Mouse (Mus musculus) MEL (cell line): ENCODE measurements around the gene Pak2. TPM values are rescaled to one million over a fixed set of nuclear protein-coding genes. Genes with fewer than 3 reads are reported as not detected.
A peak's percentile ranks its signal among the peaks of the same experiment; 100 is the strongest.

Experiments used
- DNase-seq: peaks from one replicate; pipeline ENCODE4 v3.0.0; 2011; ENCODE audit warnings: low read depth, low spot score
- H3K27ac ChIP-seq: 2 replicates; pipeline ENCODE4 v1.5.1; 2012; ENCODE audit warnings: low read depth, mild to moderate bottlenecking, control low read depth, low read length, moderate library complexity; ENCODE audit not compliant: control insufficient read depth
- H3K27me3 ChIP-seq, 2 experiments: fragments of 150-350 bp in 1 of 2; sonication (generic) in 1 of 2; 2 replicates each; pipeline ENCODE4 v1.6.1; 2012; ENCODE audit warnings: low read length in 2 of 2, mild to moderate bottlenecking in 2 of 2, improper control_type of control experiment in 1 of 2, moderate library complexity in 1 of 2; ENCODE audit not compliant: insufficient read depth in 2 of 2, control insufficient read depth in 1 of 2
- H3K36me3 ChIP-seq, 2 experiments: 2 replicates each; pipeline ENCODE4 v1.6.1; 2012 to 2014; ENCODE audit warnings: low read length in 2 of 2, improper control_type of control experiment in 1 of 2, inconsistent platforms in 1 of 2, mild to moderate bottlenecking in 1 of 2; ENCODE audit not compliant: insufficient read depth in 2 of 2, control insufficient read depth in 1 of 2
- H3K4me1 ChIP-seq, 2 experiments: fragments of 150-350 bp in 1 of 2; sonication (generic) in 1 of 2; 2 replicates each; pipeline ENCODE4 v1.6.1; 2012; ENCODE audit warnings: low read length in 2 of 2, improper control_type of control experiment in 1 of 2, mild to moderate bottlenecking in 1 of 2; ENCODE audit not compliant: insufficient read depth in 2 of 2, control insufficient read depth in 1 of 2
- H3K4me3 ChIP-seq, 2 experiments: fragments of 150-350 bp in 1 of 2; sonication (generic) in 1 of 2; 2 replicates each; pipeline ENCODE4 v1.5.1; 2012; ENCODE audit warnings: low read depth in 2 of 2, low read length in 2 of 2, mild to moderate bottlenecking in 2 of 2, moderate library complexity in 2 of 2, control low read depth in 1 of 2, improper control_type of control experiment in 1 of 2; ENCODE audit not compliant: control insufficient read depth in 1 of 2, insufficient read depth in 1 of 2
- H3K79me2 ChIP-seq: 2 replicates; pipeline ENCODE4 v1.6.1; 2012; ENCODE audit warnings: mild to moderate bottlenecking, low read length, moderate library complexity; ENCODE audit not compliant: control insufficient read depth, poor library complexity, insufficient read depth
- H3K9ac ChIP-seq: 2 replicates; pipeline ENCODE4 v1.6.1; 2012; ENCODE audit warnings: low read depth, mild to moderate bottlenecking, control low read depth, low read length, moderate library complexity; ENCODE audit not compliant: control insufficient read depth, poor library complexity, severe bottlenecking
- H3K9me3 ChIP-seq: fragments of 150-350 bp; sonication (generic); replicated peaks from 2 replicates; pipeline ENCODE4 v1.6.1; 2012; ENCODE audit warnings: mild to moderate bottlenecking, low read length, improper control_type of control experiment, moderate library complexity; ENCODE audit not compliant: insufficient read depth
- CHD2 ChIP-seq: IDR thresholded peaks from 2 replicates; pipeline ENCODE4 v1.6.1; 2011; ENCODE audit warnings: low read length, improper control_type of control experiment
- E2F4 ChIP-seq: IDR thresholded peaks from 2 replicates; pipeline ENCODE4 v1.6.1; 2011; ENCODE audit warnings: low read depth, low read length, improper control_type of control experiment, borderline replicate concordance
- ELF1 ChIP-seq: IDR thresholded peaks from 2 replicates; pipeline ENCODE4 v1.6.1; 2014; ENCODE audit warnings: low read depth, mild to moderate bottlenecking, inconsistent platforms, low read length, improper control_type of control experiment, moderate library complexity
- EP300 ChIP-seq, 2 experiments: IDR thresholded peaks; 2 replicates each; pipeline ENCODE4 v1.6.1; 2011; ENCODE audit warnings: improper control_type of control experiment in 2 of 2, low read length in 2 of 2, low read depth in 1 of 2, mild to moderate bottlenecking in 1 of 2
- ETS1 ChIP-seq: IDR thresholded peaks from 2 replicates; pipeline ENCODE4 v1.6.1; 2012; ENCODE audit warnings: low read depth, mild to moderate bottlenecking, inconsistent platforms, low read length, improper control_type of control experiment, moderate library complexity
- GATA1 ChIP-seq: IDR thresholded peaks from 2 replicates; pipeline ENCODE4 v1.6.1; 2011; ENCODE audit warnings: low read depth, low read length, improper control_type of control experiment
- HCFC1 ChIP-seq: IDR thresholded peaks from 2 replicates; pipeline ENCODE4 v1.6.1; 2012; ENCODE audit warnings: low read depth, mild to moderate bottlenecking, inconsistent platforms, low read length, improper control_type of control experiment, moderate library complexity
- KAT2A ChIP-seq: conservative IDR thresholded peaks from 2 replicates; pipeline ENCODE4 v1.6.1; 2012; ENCODE audit warnings: low read depth, low read length, improper control_type of control experiment, inconsistent platforms
- MAX ChIP-seq: IDR thresholded peaks from 2 replicates; pipeline ENCODE4 v1.6.1; 2011; ENCODE audit warnings: low read length, improper control_type of control experiment
- MXI1 ChIP-seq: IDR thresholded peaks from 2 replicates; pipeline ENCODE4 v1.6.1; 2011; ENCODE audit warnings: mild to moderate bottlenecking, low read depth, low read length, improper control_type of control experiment
- MYC ChIP-seq: IDR thresholded peaks from 2 replicates; pipeline ENCODE4 v1.6.1; 2011; ENCODE audit warnings: low read depth, mild to moderate bottlenecking, low read length, improper control_type of control experiment, moderate library complexity
- NELFE ChIP-seq: IDR thresholded peaks from 2 replicates; pipeline ENCODE4 v1.6.1; 2011; ENCODE audit warnings: low read depth, low read length, improper control_type of control experiment
- NRF1 ChIP-seq: IDR thresholded peaks from 2 replicates; pipeline ENCODE4 v1.6.1; 2014; ENCODE audit warnings: low read depth, mild to moderate bottlenecking, inconsistent platforms, low read length, improper control_type of control experiment, moderate library complexity; ENCODE audit not compliant: poor library complexity, insufficient read depth, severe bottlenecking
- POLR2A ChIP-seq, 2 experiments: IDR thresholded peaks; 2 replicates each; pipeline ENCODE4 v1.6.1; 2011 to 2012; ENCODE audit warnings: low read length in 2 of 2, mild to moderate bottlenecking in 2 of 2, control low read depth in 1 of 2, improper control_type of control experiment in 1 of 2, low read depth in 1 of 2, moderate library complexity in 1 of 2; ENCODE audit not compliant: control insufficient read depth in 1 of 2, insufficient read depth in 1 of 2, poor library complexity in 1 of 2
- POLR2AphosphoS5 ChIP-seq: IDR thresholded peaks from 2 replicates; pipeline ENCODE4 v1.6.1; 2012; ENCODE audit warnings: low read depth, borderline replicate concordance, mild to moderate bottlenecking, inconsistent platforms, low read length, moderate library complexity, mixed read lengths
- RCOR1 ChIP-seq: IDR thresholded peaks from 2 replicates; pipeline ENCODE4 v1.6.1; 2012; ENCODE audit warnings: low read depth, mild to moderate bottlenecking, inconsistent platforms, low read length, improper control_type of control experiment
- SIN3A ChIP-seq: IDR thresholded peaks from 2 replicates; pipeline ENCODE4 v1.6.1; 2012; ENCODE audit warnings: low read length, improper control_type of control experiment, inconsistent platforms
- SMC3 ChIP-seq: IDR thresholded peaks from 2 replicates; pipeline ENCODE4 v1.6.1; 2011; ENCODE audit warnings: low read depth, low read length, improper control_type of control experiment
- TBP ChIP-seq: IDR thresholded peaks from 2 replicates; pipeline ENCODE4 v1.8.0; 2011; ENCODE audit warnings: low read depth, low read length, improper control_type of control experiment
- TCF12 ChIP-seq: IDR thresholded peaks from 2 replicates; pipeline ENCODE4 v1.6.1; 2014; ENCODE audit warnings: low read depth, mild to moderate bottlenecking, inconsistent platforms, low read length, improper control_type of control experiment, moderate library complexity
- UBTF ChIP-seq: IDR thresholded peaks from 2 replicates; pipeline ENCODE4 v1.6.1; 2012; ENCODE audit warnings: low read depth, mild to moderate bottlenecking, inconsistent platforms, low read length, improper control_type of control experiment, moderate library complexity, borderline replicate concordance; ENCODE audit not compliant: insufficient read depth
- USF1 ChIP-seq: IDR thresholded peaks from 2 replicates; pipeline ENCODE4 v1.6.1; 2014; ENCODE audit warnings: low read depth, mild to moderate bottlenecking, inconsistent platforms, low read length, improper control_type of control experiment, moderate library complexity
- USF2 ChIP-seq, 2 experiments: IDR thresholded peaks; 2 replicates each; pipeline ENCODE4 v1.6.1; 2011 to 2012; ENCODE audit warnings: improper control_type of control experiment in 2 of 2, low read length in 2 of 2, borderline replicate concordance in 1 of 2, inconsistent platforms in 1 of 2, low read depth in 1 of 2, mild to moderate bottlenecking in 1 of 2; ENCODE audit not compliant: insufficient read depth in 1 of 2
- ZC3H11A ChIP-seq: IDR thresholded peaks from 2 replicates; pipeline ENCODE4 v1.6.1; 2012; ENCODE audit warnings: low read depth, mild to moderate bottlenecking, inconsistent platforms, low read length, improper control_type of control experiment
- ZKSCAN1 ChIP-seq: IDR thresholded peaks from 2 replicates; pipeline ENCODE4 v1.6.1; 2012; ENCODE audit warnings: low read depth, mild to moderate bottlenecking, inconsistent platforms, low read length, improper control_type of control experiment, moderate library complexity
- ZNF384 ChIP-seq: IDR thresholded peaks from 2 replicates; pipeline ENCODE4 v1.6.1; 2012; ENCODE audit warnings: low read depth, mild to moderate bottlenecking, inconsistent platforms, low read length, improper control_type of control experiment
- polyA plus RNA-seq, 2 experiments: library from polyadenylated mRNA; stranded (reverse) in 1 of 2; unstranded in 1 of 2; fragments of >175 nt in 1 of 2; fragments of >200 nt in 1 of 2; gene quantifications; 2 replicates each; pipeline versions ENCODE4 v1.2.1 to v1.2.4; 2012; ENCODE audit warnings: low replicate concordance in 2 of 2, low read depth in 1 of 2; ENCODE audit not compliant: insufficient read length in 2 of 2, insufficient read depth in 1 of 2, missing spikeins in 1 of 2
- total RNA-seq: library from RNA; depleted of rRNA; stranded (reverse); fragments of 300-350 nt; gene quantifications from 2 replicates; pipeline ENCODE4 v1.2.3, GENCODE M21; 2012

Gene Pak2
- total and polyA plus RNA-seq, 3 experiments = 23.0 to 67.2 (median 34.1) TPM

DNA sequence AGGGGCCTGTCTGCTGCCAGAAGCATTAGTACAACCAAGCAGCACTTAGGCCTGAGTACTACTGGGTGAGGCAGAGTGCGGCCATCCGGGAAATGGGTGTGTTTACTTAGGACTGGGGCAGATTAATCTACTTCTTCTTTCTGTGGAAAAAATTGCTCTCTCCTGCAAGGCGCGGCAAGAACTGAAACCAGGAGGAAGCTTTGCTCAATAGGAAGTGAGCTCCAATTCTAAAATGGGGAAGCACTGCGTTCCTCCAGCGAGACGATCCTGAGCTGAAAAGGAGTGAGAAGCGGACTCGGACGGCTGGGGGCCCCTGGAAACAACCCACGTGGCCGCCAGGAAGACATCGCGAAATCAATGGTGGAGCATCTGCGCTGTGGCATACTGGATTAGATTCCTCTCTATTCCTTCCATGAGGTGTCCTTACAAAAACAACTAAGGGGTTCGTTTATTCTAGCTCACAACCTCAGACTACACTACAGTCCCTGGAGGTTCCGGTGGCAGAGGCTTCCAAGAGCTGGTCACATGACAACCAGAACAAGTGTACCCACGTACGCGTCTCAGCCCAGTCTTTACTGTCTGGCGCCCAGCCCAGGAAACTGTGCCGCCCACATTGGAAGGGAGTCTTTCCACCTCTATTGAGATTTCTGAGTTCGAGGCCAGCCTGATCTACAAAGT, 34.5 kb upstream of the Pak2 start:
- H3K27ac ChIP-seq = peak overlapping the region; percentile 94
- TF ChIP-seq TBP (0 out of 2 replicates have a peak, but pooled peaks have one; percentile 28), POLR2AphosphoS5 (no peak), CHD2 (no peak), E2F4 (no peak), POLR2A (IDR thresholded peaks at IDR 0.05; ENCODE audit: control insufficient read depth in 1 of 2, insufficient read depth in 1 of 2, low read depth in 1 of 2, low read length in 2 of 2, poor library complexity in 1 of 2) (peak; percentile 51 to 82; a peak in 3 of 4 replicates), HCFC1 (peak; percentile 18; the same call in 1 of the 2 replicates), UBTF (0 out of 2 replicates have a peak, but pooled peaks have one; percentile 34), ELF1 (peak; percentile 46; the same call in 1 of the 2 replicates), SIN3A (peak; percentile 78), USF1 (peak; percentile 92), NELFE (peak; percentile 55; the same call in 1 of the 2 replicates), ZNF384 (peak; percentile 53; the same call in 1 of the 2 replicates), ETS1 (peak; percentile 69), TCF12 (no peak), ZKSCAN1 (0 out of 2 replicates have a peak, but pooled peaks have one; percentile 27), MYC (peak; percentile 95), KAT2A (no peak; the same call in 1 of the 2 replicates), NRF1 (no peak), USF2 (IDR thresholded peaks at IDR 0.05; ENCODE audit: borderline replicate concordance in 1 of 2, insufficient read depth in 1 of 2, low read depth in 1 of 2, low read length in 2 of 2) (peak; percentile 23 to 61; a peak in 3 of 4 replicates), SMC3 (peak; percentile 5; the same call in 1 of the 2 replicates), ZC3H11A (no peak), MXI1 (peak; percentile 86), EP300 (IDR thresholded peaks at IDR 0.05; ENCODE audit: low read depth in 1 of 2, low read length in 2 of 2) (peak; percentile 57 to 59; a peak in 2 of 4 replicates), RCOR1 (peak; percentile 76), GATA1 (peak; percentile 45; the same call in 1 of the 2 replicates), MAX (peak; percentile 70)
- H3K4me1 ChIP-seq = peaks cover 2 to 23% of the 10 kb centered on the region in 2 experiments
- peak; percentile 94 for DNase-seq
- no peaks in the 10 kb centered on the region for H3K9me3 ChIP-seq
- no peaks in the 10 kb centered on the region for H3K27me3 ChIP-seq
- H3K9ac ChIP-seq = peak overlapping the region; percentile 67
- H3K36me3 ChIP-seq = peaks cover 0 to 13% of the 10 kb centered on the region in 2 experiments; a peak in 2 of 4 replicates
- H3K79me2 ChIP-seq = no peaks in the 10 kb centered on the region
- H3K4me3 ChIP-seq = peak overlapping the region; percentile 47 to 51
